Mouse (Mus musculus): ENCODE results near the gene Gm33543.

Gene Gm33543

GRCm38 (mm10) chr10:95836530-95837264, 6.0 kb downstream of the Gm33543 start:
- peak; percentile 4 for DNase-seq (ENCODE audit: low read depth, low spot score)

GRCm38 (mm10) chr10:95830891-95831290, 11.8 kb downstream of the Gm33543 start:
- no peak for DNase-seq (ENCODE audit: low read depth, low spot score)

GRCm38 (mm10) chr10:95829471-95829870, 13.3 kb downstream of the Gm33543 start:
- DNase-seq (ENCODE audit: low read depth, low spot score), result no peak

GRCm38 (mm10) chr10:95828374-95828773, 14.4 kb downstream of the Gm33543 start:
- DNase-seq (ENCODE audit: low read depth, low spot score), result no peak

- peak; percentile 12 for DNase-seq (ENCODE audit: low read depth, low spot score)
Measured at GRCm38 (mm10) chr10:95825651-95826050, 17.1 kb downstream of the Gm33543 start.

GRCm38 (mm10) chr10:95818506-95818905, 24.2 kb downstream of the Gm33543 start:
- no peak for DNase-seq (ENCODE audit: low read depth, low spot score)

GRCm38 (mm10) chr10:95817419-95818161, 25.1 kb downstream of the Gm33543 start:
- no peak for DNase-seq (ENCODE audit: low read depth, low spot score)

GRCm38 (mm10) chr10:95814351-95814750, 28.4 kb downstream of the Gm33543 start:
- DNase-seq (ENCODE audit: low read depth, low spot score), result no peak

GRCm38 (mm10) chr10:95811869-95812268, 30.9 kb downstream of the Gm33543 start:
- no peak for DNase-seq (ENCODE audit: low read depth, low spot score)

GRCm38 (mm10) chr10:95801443-95801811, 41.3 kb downstream of the Gm33543 start:
- no peak for DNase-seq (ENCODE audit: low read depth, low spot score)

GRCm38 (mm10) chr10:95800693-95801442, 41.9 kb downstream of the Gm33543 start:
- DNase-seq (ENCODE audit: low read depth, low spot score), result no peak

GRCm38 (mm10) chr10:95797645-95798395, 44.9 kb downstream of the Gm33543 start:
- DNase-seq (ENCODE audit: low read depth, low spot score), result no peak

GRCm38 (mm10) chr10:95795500-95795899, 47.2 kb downstream of the Gm33543 start:
- no peak for DNase-seq (ENCODE audit: low read depth, low spot score)

GRCm38 (mm10) chr10:95794706-95795105, 48.0 kb downstream of the Gm33543 start:
- DNase-seq (ENCODE audit: low read depth, low spot score), result no peak

- no peak for DNase-seq (ENCODE audit: low read depth, low spot score)
Measured at GRCm38 (mm10) chr10:95791427-95791804, 51.3 kb downstream of the Gm33543 start.

- DNase-seq (ENCODE audit: low read depth, low spot score), result no peak
Measured at GRCm38 (mm10) chr10:95790771-95791426, 51.8 kb downstream of the Gm33543 start.

- DNase-seq (ENCODE audit: low read depth, low spot score), result no peak
Measured at GRCm38 (mm10) chr10:95787176-95787575, 55.6 kb downstream of the Gm33543 start.

GRCm38 (mm10) chr10:95784837-95785236, 57.9 kb downstream of the Gm33543 start:
- peak; percentile 54 for DNase-seq (ENCODE audit: low read depth, low spot score)

GRCm38 (mm10) chr10:95780881-95781600, 61.7 kb downstream of the Gm33543 start:
- DNase-seq (ENCODE audit: low read depth, low spot score), result no peak

GRCm38 (mm10) chr10:95779801-95780385, 62.8 kb downstream of the Gm33543 start:
- DNase-seq (ENCODE audit: low read depth, low spot score), result no peak
